Mouse (Mus musculus) small intestine, adult 2 months (tissue): Measurements from ENCODE around the gene Reep1.

Experiments
- CTCF ChIP-seq: fragments of 200-500 bp; IDR thresholded peaks from 2 replicates; pipeline ENCODE4 v1.5.1; 2012; ENCODE audit warnings: low read depth, mild to moderate bottlenecking, control low read depth, inconsistent platforms, low read length, moderate library complexity, mixed read lengths; ENCODE audit not compliant: insufficient replicate concordance, insufficient read length; ENCODE audit errors: extremely low read depth
- POLR2A ChIP-seq: fragments of 200-500 bp; IDR thresholded peaks from 2 replicates; pipeline ENCODE4 v1.6.1; 2012; ENCODE audit warnings: low read depth, mild to moderate bottlenecking, control low read depth, inconsistent platforms, low read length, moderate library complexity

DNA sequence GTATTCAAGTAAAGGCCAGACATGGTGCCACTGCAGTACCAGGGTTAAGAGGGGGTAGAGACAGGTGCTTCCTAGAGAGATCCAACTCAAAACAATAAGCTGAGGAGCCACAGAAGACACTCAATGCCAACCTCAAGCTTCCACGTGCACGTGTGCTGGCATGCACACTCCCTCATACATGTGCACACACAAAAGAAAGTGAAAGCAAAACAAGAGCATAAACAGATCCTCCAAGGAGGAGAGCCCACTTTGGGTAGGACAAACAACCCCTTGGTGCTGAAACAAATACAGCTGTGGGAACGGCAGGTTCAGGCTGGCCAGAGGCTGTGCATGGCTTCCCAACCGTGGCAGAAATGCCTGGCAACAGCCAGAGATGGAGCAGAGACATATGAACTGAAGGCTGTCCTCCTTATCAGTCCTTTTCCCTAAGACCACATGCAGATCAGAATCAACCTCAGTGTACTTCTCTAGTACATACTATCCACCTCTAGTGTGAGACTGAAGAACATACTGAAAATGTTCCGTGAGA, 112.5 kb downstream of the Reep1 start:
- TF ChIP-seq CTCF, result no peak
- no peak for TF ChIP-seq POLR2A
